Mouse (Mus musculus) adrenal gland, adult 2 months (tissue): ENCODE data around the gene Rhobtb1. TPM values are rescaled to one million over a fixed set of nuclear protein-coding genes. Genes with fewer than 3 reads are reported as not detected.
A peak's percentile ranks its signal among the peaks of the same experiment; 100 is the strongest.

ENCODE experiments used
- DNase-seq: peaks from one replicate; pipeline ENCODE4 v3.0.0; 2021
- polyA plus RNA-seq: library from polyadenylated mRNA; depleted of rRNA; stranded (reverse); fragments of >200 nt; gene quantifications from 2 replicates; pipeline ENCODE4 v1.2.3, GENCODE M21; 2012
- total RNA-seq, 2 experiments: library from RNA; stranded (reverse); gene quantifications; 2 replicates each; pipeline ENCODE4 v1.2.3; 2021

The Rhobtb1 gene
- total and polyA plus RNA-seq, 3 experiments: 3.1 to 11.9 (median 8.6) TPM

GRCm38 (mm10) chr10:69163216-69163615 lies 12.0 kb downstream of the Rhobtb1 start:
- DNase-seq: no peak

GRCm38 (mm10) chr10:69165125-69165524 lies 13.9 kb downstream of the Rhobtb1 start:
- DNase-seq: peak; percentile 12

DNA sequence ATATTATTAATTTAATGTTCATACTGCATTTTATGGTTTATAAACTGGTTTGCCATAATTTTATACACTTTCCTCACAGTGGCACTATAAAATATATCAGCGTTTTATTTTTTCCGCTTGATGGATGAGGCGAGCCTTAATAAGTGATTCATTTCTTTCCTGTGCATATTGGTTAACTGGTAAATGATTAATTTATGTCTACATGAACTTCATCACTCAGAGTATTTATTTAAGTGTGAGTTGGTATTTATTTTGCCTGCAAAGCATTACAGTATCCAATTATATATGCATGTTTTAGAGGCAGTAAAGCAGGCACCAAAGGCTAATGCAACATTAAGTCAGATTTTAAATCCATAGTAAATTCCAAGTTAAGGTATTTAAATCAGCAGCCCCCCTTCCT lies 14.6 kb downstream of the Rhobtb1 start:
- no peak for DNase-seq

- no peak for DNase-seq
Observed at GRCm38 (mm10) chr10:69166514-69166913, 15.3 kb downstream of the Rhobtb1 start.

DNA sequence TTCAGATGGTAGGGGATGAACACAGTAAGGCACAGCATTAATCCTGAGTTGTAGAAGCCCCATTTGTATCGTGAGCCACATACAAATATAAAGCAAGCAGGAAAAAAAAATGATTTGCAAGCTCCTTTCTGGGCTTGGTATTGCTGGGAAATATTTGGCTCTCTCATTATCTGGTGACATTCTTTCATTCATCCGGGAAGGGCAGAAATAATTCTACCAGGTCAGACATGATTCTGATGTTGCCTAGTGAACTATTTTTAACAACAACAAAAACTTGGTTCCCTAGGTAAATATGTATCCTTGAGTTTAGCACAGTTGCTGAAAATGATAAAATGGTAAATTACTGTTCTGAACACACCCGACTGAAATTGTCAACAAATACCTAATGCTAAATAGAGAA lies 21.2 kb downstream of the Rhobtb1 start:
- DNase-seq: no peak

- no peak for DNase-seq
Observed at GRCm38 (mm10) chr10:69176116-69176515, 24.9 kb downstream of the Rhobtb1 start.

GRCm38 (mm10) chr10:69179341-69179740 lies 28.1 kb downstream of the Rhobtb1 start:
- DNase-seq: no peak

GRCm38 (mm10) chr10:69180997-69181396 lies 29.8 kb downstream of the Rhobtb1 start:
- no peak for DNase-seq

GRCm38 (mm10) chr10:69184903-69185302 lies 33.7 kb downstream of the Rhobtb1 start:
- no peak for DNase-seq

DNA sequence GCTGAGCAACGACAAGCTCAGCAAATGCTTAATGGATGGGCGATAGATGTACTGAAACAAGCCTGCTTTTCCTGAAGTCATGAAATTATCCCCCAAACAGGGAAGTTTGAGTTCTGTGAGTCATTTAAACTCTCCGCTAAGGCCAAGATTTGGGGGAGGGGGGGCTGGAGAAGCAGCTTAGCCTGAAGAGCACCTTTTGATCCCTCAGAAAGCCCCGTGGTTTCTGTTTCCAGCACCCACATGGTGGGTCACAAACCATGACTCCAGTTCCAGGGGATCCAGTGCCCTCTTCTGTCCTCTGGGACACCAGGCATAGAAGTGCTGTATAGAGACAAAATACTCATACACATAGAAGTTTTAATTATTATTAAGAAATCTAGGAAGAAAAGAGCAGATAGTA lies 34.2 kb downstream of the Rhobtb1 start:
- DNase-seq: peak; percentile 25

GRCm38 (mm10) chr10:69185894-69186893 lies 35.0 kb downstream of the Rhobtb1 start:
- DNase-seq: peak; percentile 74

DNA sequence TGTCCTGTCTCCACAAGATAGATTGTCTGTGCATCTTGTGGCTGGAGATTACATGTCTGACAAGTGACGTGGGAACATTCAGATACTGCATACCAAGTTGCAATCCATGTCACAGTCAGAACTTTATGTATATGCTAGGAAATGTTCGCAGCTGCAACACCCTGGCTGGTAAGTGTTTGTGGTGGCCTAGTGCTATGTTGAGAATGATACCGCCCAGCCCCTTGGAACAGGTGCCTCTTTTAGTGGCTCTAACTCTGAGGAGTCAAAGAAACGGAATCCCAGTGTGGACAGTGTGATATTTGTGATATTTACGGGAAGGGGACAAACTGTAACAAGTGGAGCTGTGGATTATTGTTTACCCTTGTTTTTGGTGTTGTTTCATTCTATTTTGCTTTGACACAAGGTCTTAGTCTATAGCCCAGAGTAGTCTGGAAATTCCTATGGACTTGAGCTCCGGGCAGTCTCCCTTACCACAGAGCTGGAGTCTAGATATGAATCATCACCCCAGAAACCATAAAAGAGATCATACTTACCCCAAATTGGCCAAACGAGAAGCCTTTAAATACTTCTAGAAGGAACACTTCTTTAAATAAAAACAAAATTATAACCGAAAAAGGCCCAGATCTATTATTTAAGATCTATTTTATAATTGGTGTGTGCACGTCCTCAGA lies 36.7 kb downstream of the Rhobtb1 start:
- DNase-seq: no peak

DNA sequence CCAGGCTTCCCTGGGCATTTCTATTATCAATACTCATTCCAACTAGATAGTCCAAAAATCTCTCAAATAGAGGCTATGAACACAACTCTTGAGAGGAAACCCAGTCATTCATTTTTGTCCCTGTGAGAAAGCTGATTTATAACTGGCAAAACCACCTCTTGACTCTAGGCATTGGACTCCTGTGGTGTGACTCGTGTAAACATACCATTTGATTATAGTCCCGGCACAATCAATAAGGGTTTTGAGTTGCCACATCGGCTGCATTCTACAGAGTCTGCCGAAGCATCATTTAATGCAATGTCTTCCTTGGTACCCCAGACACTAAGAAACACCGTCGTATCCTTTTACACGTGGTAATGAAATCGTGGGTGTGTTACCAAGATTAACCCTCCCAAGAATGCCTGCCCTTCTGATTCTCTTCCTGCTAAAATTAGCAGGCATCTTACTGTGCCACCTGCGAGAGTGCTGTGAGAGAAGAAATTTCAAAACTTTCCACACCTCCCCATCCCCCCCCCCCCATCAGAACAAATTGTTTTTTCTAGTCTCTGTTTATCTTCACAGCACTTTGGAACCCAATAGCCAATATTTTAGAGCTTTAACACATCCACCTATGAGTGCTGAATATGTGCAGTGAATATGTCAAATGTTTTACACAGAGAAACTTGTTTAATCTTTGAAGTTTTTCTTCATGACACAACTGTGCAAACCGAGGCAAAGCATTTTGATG lies 39.4 kb downstream of the Rhobtb1 start:
- no peak for DNase-seq

DNA sequence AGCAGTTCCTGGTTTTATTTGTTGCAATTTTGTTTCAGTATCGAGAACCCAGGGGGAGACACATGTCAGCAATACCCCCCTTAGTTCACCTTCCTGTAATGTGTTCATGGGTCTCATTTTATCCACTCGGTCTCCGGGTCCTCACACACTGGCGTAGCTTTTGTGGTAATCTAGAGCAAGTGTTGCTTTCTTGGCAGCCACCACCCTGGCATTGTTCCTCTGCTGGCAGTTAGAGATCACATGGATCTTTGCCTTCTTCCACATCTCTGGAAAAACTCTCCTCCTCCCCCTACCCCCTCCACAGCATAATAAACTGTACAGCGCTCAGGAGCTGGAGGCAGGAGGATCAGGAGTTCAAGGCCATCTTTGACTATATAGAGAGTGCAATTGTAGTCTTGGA lies 41.0 kb downstream of the Rhobtb1 start:
- no peak for DNase-seq

GRCm38 (mm10) chr10:69193721-69194120 lies 42.5 kb downstream of the Rhobtb1 start:
- no peak for DNase-seq

DNA sequence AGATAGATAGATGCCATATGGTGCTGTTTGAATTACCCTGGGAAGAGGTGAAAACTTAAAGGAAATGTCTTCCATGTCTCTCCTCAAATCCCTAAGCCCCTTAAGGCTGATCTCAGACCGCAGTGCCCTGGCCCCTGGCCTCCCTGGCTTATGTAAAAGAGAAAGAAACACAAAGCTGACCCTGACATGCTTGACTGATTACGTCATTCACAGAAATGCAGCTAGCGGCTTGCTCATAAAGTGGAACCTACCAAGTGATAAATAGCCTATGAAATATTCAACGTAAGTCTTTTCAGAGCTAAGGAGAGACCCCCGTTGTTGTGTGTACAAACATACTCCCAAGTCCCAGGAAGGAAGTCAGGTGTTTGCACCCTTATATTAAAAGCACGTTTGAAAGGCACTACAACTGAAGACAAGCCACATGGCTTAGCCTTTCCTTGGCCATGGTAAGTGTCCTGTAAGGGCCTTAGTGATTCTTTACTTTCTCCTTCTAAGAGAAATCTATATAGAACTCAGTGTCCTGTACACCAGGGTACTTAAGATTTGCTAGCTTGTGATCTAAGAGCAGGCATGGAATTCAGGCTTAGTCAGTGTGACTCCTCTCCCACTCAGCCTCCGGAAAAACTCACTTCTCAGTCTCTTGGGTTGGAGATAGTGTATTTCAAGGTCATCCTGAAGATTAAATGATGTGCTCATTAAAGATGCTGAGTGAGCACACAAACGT lies 53.6 kb downstream of the Rhobtb1 start:
- peak; percentile 63 for DNase-seq

DNA sequence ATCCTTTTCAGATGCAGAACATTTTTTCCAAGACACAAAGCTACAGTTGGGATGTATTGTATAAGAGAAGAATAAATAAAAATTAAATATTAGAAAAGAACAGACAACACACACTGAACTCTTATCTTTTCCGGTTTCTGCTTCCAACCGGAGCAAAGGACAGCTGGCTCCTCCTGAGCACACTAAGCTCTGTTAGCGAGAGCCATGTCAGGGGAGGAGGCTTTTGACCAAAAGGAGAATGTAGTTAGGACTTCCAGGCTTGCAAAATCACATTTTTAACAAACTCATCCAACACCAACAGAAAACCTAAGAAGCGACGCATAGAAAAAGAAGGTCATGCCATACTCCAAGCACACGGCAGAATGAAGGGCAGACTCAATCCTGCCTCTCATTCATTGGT lies 54.8 kb downstream of the Rhobtb1 start:
- no peak for DNase-seq

GRCm38 (mm10) chr10:69207481-69207880 lies 56.2 kb downstream of the Rhobtb1 start:
- no peak for DNase-seq

GRCm38 (mm10) chr10:69207981-69208630 lies 56.9 kb downstream of the Rhobtb1 start:
- DNase-seq: peak; percentile 31

GRCm38 (mm10) chr10:69208705-69209104 lies 57.5 kb downstream of the Rhobtb1 start:
- no peak for DNase-seq

DNA sequence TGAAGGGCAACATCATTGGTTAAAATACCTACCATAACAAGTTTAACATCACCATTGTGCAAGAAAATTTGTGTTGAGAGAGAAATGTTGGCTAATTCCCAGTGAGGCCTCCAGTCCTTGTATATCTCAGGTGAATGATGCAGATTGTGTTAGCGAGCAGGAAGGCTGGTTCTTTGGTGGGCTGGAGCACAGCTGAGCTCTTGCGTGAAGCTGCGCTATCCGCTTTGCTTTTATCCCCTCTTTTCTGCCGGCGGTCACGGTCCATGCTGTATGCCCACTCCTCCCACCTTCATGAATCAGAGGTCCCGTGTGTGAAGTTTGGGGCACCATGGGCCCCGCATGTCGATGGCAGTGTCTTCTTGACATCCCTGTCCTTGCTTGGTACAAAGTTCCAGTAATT lies 58.8 kb downstream of the Rhobtb1 start:
- DNase-seq: no peak
